Mouse (Mus musculus) mature B cell (primary cell): ENCODE results near the gene Prx.

Experiments used
- in situ Hi-C: fragments of 300-500 bp; cut with MboI; formaldehyde crosslinking; loops from 2 replicates; pipeline ENCODE4 v1.14.3; 2019

The Prx gene

DNA sequence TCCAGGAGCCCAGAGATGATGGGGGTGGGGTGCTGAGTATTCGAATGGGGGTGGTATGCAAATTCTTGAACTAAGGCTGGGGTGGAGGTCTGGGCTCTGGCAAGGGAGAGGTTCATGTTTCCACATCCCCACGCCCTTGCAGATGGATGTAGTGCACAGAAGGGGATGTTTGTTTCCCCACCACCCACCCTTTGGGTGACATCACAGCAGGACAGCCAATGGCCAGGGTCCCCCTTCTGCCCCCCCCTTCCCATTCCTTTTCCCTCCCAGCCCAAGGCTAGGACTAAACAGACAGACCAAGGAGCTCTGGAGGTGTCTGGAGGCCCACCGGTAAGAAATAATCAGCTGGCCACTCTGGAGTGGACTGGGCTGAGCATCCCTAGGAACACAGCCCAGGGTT, at the start of gene Prx:
Gene Prx (plus strand): TSS at position 289 of the 400 bp plus-strand sequence.
- in situ Hi-C loops, result no loop called here

DNA sequence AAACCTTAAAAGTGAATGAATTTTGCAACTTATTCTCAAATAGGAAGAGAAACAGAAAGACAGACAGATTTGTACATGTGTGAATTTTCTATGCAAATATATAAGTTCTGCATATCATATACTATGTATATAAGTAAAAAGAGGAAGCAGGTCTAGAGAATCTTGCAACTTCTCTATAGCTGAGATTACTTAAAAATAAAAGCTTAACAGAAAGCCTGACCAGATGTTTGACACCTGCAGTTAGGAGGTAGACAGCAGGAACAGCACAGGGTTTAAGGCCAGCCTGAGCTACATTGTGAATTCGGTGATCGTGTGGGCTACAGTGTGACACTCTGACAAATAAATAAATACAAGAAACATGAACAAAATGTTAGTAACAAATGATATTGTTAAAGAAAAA, 47.8 kb upstream of the Prx start:
- in situ Hi-C loops, result no loop called here

DNA sequence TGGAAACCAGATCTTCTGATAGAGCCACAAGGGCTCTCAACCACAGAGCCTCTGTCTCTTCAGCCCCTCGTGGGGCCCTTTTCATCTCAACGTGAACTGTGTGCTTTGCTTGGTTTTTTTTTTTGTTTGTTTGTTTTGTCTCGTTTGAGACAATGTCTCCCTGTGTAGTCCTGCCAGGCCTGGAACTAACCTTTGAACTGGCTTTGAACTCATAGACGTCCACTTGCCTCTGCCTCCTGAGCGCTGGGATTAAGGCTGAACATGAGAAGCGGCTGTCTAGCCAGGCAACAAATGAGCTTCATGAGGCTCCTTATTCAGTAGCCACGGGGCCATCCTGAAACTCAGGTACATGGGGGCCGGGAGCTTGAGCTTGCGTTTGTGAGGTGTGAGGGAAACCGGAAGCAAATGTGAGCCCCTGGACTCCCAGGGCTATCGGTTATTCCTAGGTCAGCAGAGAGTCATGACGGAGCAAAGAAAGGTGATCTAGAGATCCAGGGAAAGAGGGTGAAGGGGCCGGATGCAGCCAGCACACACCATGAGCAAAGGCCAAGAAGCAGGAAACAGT, 46.8 kb upstream of the Prx start:
- in situ Hi-C loops, result no loop called here

- in situ Hi-C loops, result no loop called here
Measured at GRCm38 (mm10) chr7:27454461-27455121, 44.5 kb upstream of the Prx start.

DNA sequence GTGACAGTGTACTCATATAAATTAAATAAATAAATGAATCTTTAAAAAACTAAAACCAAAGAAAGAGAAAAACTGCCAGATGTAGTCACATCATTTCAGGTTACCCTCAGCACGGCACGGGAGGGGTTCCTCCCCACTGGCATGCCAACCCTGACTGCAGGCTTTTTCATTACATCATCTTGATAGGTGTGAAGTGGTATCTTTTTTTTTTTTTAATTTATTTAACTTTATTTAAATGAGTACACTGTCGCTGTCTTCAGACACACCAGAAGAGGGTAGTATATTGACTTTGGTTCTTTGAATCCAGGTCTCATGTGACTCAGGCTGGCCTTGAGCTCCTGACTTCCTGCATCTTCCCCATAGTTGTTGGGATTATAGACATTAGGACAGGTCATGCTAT, 43.9 kb upstream of the Prx start:
- in situ Hi-C loops, result no loop called here

- in situ Hi-C loops, result no loop called here
Measured at GRCm38 (mm10) chr7:27458614-27459013, 40.5 kb upstream of the Prx start.

- in situ Hi-C loops, result no loop called here
Measured at GRCm38 (mm10) chr7:27459640-27460039, 39.5 kb upstream of the Prx start.

GRCm38 (mm10) chr7:27460477-27460876, 38.6 kb upstream of the Prx start:
- in situ Hi-C loops, result no loop called here

- in situ Hi-C loops, result no loop called here
Measured at GRCm38 (mm10) chr7:27467648-27468047, 31.5 kb upstream of the Prx start.

DNA sequence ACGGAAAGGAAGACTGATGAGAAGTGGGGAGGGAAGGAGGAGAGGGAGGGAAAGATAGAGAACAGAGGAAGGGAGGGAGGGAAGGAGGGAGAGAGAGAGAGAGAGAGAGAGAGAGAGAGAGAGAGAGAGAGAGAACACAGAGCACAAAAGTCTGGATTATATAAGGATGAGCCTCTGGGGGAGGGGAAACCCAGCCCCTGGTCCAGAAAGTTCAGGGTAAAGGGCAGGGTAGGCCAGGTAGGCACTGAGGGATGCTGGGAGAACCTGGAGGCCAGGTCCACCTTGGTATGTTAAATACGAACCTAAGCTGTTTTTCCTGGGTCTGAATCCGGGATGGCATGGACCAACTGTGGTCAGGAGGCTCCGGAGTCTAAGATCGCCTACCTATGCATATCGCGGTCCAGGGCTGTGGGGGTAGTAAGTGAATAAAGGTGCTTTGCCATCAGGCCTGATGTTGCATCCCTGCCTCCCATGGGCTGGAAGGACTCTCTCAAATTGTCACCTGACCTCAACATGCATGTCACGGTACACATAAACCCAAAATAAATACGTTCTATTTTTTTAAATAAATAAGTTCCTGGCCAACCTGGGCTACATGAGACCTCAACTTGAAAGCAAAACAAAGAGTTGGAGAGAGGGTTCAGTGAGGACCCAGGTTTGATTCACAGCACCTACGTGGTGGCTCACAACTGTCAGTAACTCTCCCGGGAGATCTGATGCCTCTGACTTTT, 27.6 kb upstream of the Prx start:
- in situ Hi-C loops, result no loop called here

- in situ Hi-C loops, result no loop called here
Measured at GRCm38 (mm10) chr7:27472596-27472995, 26.5 kb upstream of the Prx start.

DNA sequence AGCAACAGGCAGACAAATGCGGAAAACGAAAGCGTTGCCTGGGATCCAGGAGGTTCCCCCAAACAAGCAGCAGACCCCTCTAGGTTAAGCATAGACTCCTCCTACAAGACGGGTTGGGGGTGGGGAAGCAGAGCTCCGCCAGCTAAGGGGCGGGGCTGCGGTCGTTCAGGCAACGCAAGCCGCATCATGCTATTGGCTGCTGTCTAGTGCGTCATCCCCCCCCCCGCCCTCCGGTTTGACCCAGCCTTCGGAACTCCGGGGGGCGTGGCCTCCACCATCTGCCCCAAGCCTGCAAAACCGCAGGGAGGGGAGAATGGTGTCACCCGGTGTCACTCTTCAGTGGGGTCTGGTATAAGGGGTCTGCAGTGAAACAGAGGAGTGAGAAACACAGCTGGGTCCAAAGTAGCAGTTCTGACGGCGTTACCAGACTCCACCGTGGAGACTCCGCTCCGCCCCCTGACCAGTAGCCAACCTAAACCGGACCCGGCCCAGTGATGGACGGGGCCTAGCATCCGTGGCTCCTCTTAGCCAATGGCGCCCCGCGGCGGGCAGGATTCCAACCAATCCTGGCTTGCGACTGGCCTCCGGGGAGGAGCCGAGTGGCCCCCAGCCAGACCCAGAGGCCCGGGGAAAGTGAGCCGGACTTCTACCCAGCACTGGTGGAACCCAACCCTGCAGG, 25.8 kb upstream of the Prx start, which contains the start of gene Sertad3:
Gene Sertad3 (plus strand): TSS at position 613 of the 679 bp plus-strand sequence.
- in situ Hi-C loops, result no loop called here

- in situ Hi-C loops, result no loop called here
Measured at GRCm38 (mm10) chr7:27473835-27474489, 25.2 kb upstream of the Prx start.

DNA sequence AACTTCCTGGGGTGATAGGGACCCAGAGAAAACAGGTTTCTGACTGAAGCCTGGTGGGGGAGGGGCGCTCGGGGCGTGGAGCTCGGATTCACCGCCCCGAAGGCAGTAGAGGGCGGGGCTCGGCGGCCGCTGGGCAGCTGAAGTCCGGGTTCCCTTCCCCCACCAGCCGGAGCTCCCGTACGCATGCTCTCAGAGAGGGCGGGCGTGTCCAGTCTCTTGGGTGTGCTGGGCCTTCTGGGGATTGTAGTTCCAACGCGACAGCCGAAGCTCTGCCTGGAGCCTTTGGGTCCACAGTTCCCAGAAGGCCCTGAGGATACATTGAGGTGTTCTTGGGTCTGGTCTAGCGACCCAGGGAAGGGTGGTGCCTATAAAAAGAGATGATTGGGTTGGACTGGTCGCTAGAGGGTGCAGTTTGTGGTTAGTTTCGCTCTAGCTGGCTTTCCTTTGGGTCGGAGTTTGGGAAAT, 24.6 kb upstream of the Prx start:
- in situ Hi-C loops, result no loop called here

- in situ Hi-C loops, result no loop called here
Measured at GRCm38 (mm10) chr7:27475596-27475995, 23.5 kb upstream of the Prx start.

DNA sequence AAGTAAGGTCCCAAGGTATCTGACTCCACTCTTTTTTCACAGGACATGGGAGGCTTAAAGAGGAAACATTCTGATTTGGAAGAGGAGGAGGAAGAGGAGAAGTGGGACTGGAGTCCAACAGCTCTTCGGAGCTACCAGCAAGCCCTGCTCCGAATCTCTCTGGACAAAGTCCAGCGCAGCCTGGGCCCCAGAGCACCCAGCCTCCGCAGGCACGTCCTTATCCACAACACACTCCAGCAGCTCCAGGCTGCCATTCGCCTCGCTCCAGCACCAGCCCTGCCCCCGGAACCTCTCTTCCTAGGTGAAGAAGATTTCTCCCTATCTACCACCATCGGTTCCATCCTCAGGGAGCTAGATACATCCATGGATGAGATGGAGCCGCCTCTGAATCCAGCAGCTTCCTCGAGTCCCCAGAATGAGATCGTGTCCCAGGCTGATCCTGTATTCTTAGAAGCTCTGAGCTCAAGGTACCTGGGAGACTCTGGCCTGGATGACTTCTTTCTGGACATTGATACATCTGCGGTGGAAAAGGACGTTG, 23.0 kb upstream of the Prx start:
- in situ Hi-C loops, result no loop called here

GRCm38 (mm10) chr7:27478561-27478960, 20.6 kb upstream of the Prx start:
- in situ Hi-C loops, result no loop called here

DNA sequence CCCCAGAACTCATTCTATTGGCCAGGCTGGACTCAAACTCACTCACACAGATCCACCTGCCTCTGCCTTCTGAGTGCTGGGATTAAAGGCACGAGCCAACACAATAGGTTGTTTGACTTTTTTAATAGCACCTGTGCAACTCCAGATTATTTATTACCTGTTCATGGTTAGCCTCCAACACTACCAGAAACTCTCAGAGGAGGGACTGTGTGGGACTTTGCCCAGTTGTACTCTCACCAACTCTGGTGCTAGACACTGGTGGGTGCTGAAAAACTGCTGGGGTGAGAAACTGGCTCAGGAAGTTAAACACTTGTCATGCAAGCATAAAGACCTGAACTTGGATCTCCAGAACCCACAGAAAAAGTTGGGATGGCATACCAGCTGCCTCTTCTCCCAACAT, 19.4 kb upstream of the Prx start:
- in situ Hi-C loops, result no loop called here

DNA sequence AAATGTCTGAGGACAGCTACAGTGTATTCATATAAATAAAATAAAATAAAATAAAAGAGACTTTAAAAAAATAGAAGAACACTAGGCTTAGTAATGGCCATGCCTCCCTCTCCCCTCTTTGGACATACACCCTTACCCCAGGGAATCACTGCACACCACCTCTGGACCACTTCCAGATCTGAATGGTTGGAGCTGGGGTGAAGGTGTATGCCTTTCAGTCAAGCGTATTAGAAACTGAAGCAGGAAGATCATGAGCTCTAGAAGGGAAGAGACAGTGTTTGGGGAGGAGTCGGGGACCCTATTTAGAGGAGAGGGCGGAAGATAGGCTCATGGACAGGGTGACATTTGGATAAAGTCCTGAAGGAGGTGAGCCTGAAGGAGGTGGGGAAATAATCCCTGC, 18.6 kb upstream of the Prx start:
- in situ Hi-C loops, result no loop called here

GRCm38 (mm10) chr7:27480927-27481626, 18.0 kb upstream of the Prx start:
- in situ Hi-C loops, result no loop called here

DNA sequence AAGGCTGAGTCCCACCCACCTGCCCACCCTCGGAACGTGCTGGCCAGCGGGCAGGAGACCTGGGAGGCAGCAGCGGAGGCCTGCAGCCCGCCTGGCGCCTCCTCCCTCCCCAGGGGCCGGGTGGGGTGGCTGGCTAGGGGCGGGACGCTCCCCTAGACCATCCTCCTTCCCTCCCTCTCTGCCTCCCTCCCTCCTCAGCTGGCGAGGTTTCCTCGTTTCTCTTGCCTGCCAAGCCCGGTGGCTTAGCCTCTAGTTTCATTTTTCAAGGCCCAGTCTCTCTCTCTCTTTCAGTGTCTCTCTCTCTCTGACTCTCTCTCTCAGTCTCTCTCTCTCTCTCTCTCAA, 17.5 kb upstream of the Prx start:
- in situ Hi-C loops, result no loop called here
